Mouse (Mus musculus) MEL (cell line): ENCODE measurements around the gene Pip5k1c. TPM values are rescaled to one million over a fixed set of nuclear protein-coding genes. Genes with fewer than 3 reads are reported as not detected.
A peak's percentile ranks its signal among the peaks of the same experiment; 100 is the strongest.

ENCODE experiments used
- DNase-seq: peaks from one replicate; pipeline ENCODE4 v3.0.0; 2011; ENCODE audit warnings: low read depth, low spot score
- H3K27ac ChIP-seq: 2 replicates; pipeline ENCODE4 v1.5.1; 2012; ENCODE audit warnings: low read depth, mild to moderate bottlenecking, control low read depth, low read length, moderate library complexity; ENCODE audit not compliant: control insufficient read depth
- H3K27me3 ChIP-seq, 2 experiments: fragments of 150-350 bp in 1 of 2; sonication (generic) in 1 of 2; 2 replicates each; pipeline ENCODE4 v1.6.1; 2012; ENCODE audit warnings: low read length in 2 of 2, mild to moderate bottlenecking in 2 of 2, improper control_type of control experiment in 1 of 2, moderate library complexity in 1 of 2; ENCODE audit not compliant: insufficient read depth in 2 of 2, control insufficient read depth in 1 of 2
- H3K36me3 ChIP-seq, 2 experiments: 2 replicates each; pipeline ENCODE4 v1.6.1; 2012 to 2014; ENCODE audit warnings: low read length in 2 of 2, improper control_type of control experiment in 1 of 2, inconsistent platforms in 1 of 2, mild to moderate bottlenecking in 1 of 2; ENCODE audit not compliant: insufficient read depth in 2 of 2, control insufficient read depth in 1 of 2
- H3K4me1 ChIP-seq, 2 experiments: fragments of 150-350 bp in 1 of 2; sonication (generic) in 1 of 2; 2 replicates each; pipeline ENCODE4 v1.6.1; 2012; ENCODE audit warnings: low read length in 2 of 2, improper control_type of control experiment in 1 of 2, mild to moderate bottlenecking in 1 of 2; ENCODE audit not compliant: insufficient read depth in 2 of 2, control insufficient read depth in 1 of 2
- H3K4me3 ChIP-seq, 2 experiments: fragments of 150-350 bp in 1 of 2; sonication (generic) in 1 of 2; 2 replicates each; pipeline ENCODE4 v1.5.1; 2012; ENCODE audit warnings: low read depth in 2 of 2, low read length in 2 of 2, mild to moderate bottlenecking in 2 of 2, moderate library complexity in 2 of 2, control low read depth in 1 of 2, improper control_type of control experiment in 1 of 2; ENCODE audit not compliant: control insufficient read depth in 1 of 2, insufficient read depth in 1 of 2
- H3K79me2 ChIP-seq: 2 replicates; pipeline ENCODE4 v1.6.1; 2012; ENCODE audit warnings: mild to moderate bottlenecking, low read length, moderate library complexity; ENCODE audit not compliant: control insufficient read depth, poor library complexity, insufficient read depth
- H3K9ac ChIP-seq: 2 replicates; pipeline ENCODE4 v1.6.1; 2012; ENCODE audit warnings: low read depth, mild to moderate bottlenecking, control low read depth, low read length, moderate library complexity; ENCODE audit not compliant: control insufficient read depth, poor library complexity, severe bottlenecking
- H3K9me3 ChIP-seq: fragments of 150-350 bp; sonication (generic); replicated peaks from 2 replicates; pipeline ENCODE4 v1.6.1; 2012; ENCODE audit warnings: mild to moderate bottlenecking, low read length, improper control_type of control experiment, moderate library complexity; ENCODE audit not compliant: insufficient read depth
- BHLHE40 ChIP-seq: IDR thresholded peaks from 2 replicates; pipeline ENCODE4 v1.6.1; 2012; ENCODE audit warnings: low read depth, mild to moderate bottlenecking, inconsistent platforms, low read length, improper control_type of control experiment, borderline replicate concordance
- CHD2 ChIP-seq: IDR thresholded peaks from 2 replicates; pipeline ENCODE4 v1.6.1; 2011; ENCODE audit warnings: low read length, improper control_type of control experiment
- ELF1 ChIP-seq: IDR thresholded peaks from 2 replicates; pipeline ENCODE4 v1.6.1; 2014; ENCODE audit warnings: low read depth, mild to moderate bottlenecking, inconsistent platforms, low read length, improper control_type of control experiment, moderate library complexity
- GATA1 ChIP-seq: IDR thresholded peaks from 2 replicates; pipeline ENCODE4 v1.6.1; 2011; ENCODE audit warnings: low read depth, low read length, improper control_type of control experiment
- MAZ ChIP-seq: IDR thresholded peaks from 2 replicates; pipeline ENCODE4 v1.6.1; 2012; ENCODE audit warnings: low read depth, mild to moderate bottlenecking, inconsistent platforms, low read length, improper control_type of control experiment
- MEF2A ChIP-seq: IDR thresholded peaks from 2 replicates; pipeline ENCODE4 v1.6.1; 2014; ENCODE audit warnings: low read depth, mild to moderate bottlenecking, inconsistent platforms, low read length, improper control_type of control experiment; ENCODE audit not compliant: poor library complexity, insufficient replicate concordance, severe bottlenecking; ENCODE audit errors: extremely low read depth
- MYB ChIP-seq: IDR thresholded peaks from 2 replicates; pipeline ENCODE4 v1.6.1; 2011; ENCODE audit warnings: mild to moderate bottlenecking, low read depth, low read length, improper control_type of control experiment
- NELFE ChIP-seq: IDR thresholded peaks from 2 replicates; pipeline ENCODE4 v1.6.1; 2011; ENCODE audit warnings: low read depth, low read length, improper control_type of control experiment
- POLR2A ChIP-seq, 2 experiments: IDR thresholded peaks; 2 replicates each; pipeline ENCODE4 v1.6.1; 2011 to 2012; ENCODE audit warnings: low read length in 2 of 2, mild to moderate bottlenecking in 2 of 2, control low read depth in 1 of 2, improper control_type of control experiment in 1 of 2, low read depth in 1 of 2, moderate library complexity in 1 of 2; ENCODE audit not compliant: control insufficient read depth in 1 of 2, insufficient read depth in 1 of 2, poor library complexity in 1 of 2
- POLR2AphosphoS2 ChIP-seq: IDR thresholded peaks from 2 replicates; pipeline ENCODE4 v1.6.1; 2011; ENCODE audit warnings: low read length, improper control_type of control experiment
- POLR2AphosphoS5 ChIP-seq: IDR thresholded peaks from 2 replicates; pipeline ENCODE4 v1.6.1; 2012; ENCODE audit warnings: low read depth, borderline replicate concordance, mild to moderate bottlenecking, inconsistent platforms, low read length, moderate library complexity, mixed read lengths
- RCOR1 ChIP-seq: IDR thresholded peaks from 2 replicates; pipeline ENCODE4 v1.6.1; 2012; ENCODE audit warnings: low read depth, mild to moderate bottlenecking, inconsistent platforms, low read length, improper control_type of control experiment
- SIN3A ChIP-seq: IDR thresholded peaks from 2 replicates; pipeline ENCODE4 v1.6.1; 2012; ENCODE audit warnings: low read length, improper control_type of control experiment, inconsistent platforms
- SMC3 ChIP-seq: IDR thresholded peaks from 2 replicates; pipeline ENCODE4 v1.6.1; 2011; ENCODE audit warnings: low read depth, low read length, improper control_type of control experiment
- USF1 ChIP-seq: IDR thresholded peaks from 2 replicates; pipeline ENCODE4 v1.6.1; 2014; ENCODE audit warnings: low read depth, mild to moderate bottlenecking, inconsistent platforms, low read length, improper control_type of control experiment, moderate library complexity
- ZMIZ1 ChIP-seq: IDR thresholded peaks from 2 replicates; pipeline ENCODE4 v1.6.1; 2012; ENCODE audit warnings: low read depth, mild to moderate bottlenecking, inconsistent platforms, low read length, improper control_type of control experiment, moderate library complexity
- ZNF384 ChIP-seq: IDR thresholded peaks from 2 replicates; pipeline ENCODE4 v1.6.1; 2012; ENCODE audit warnings: low read depth, mild to moderate bottlenecking, inconsistent platforms, low read length, improper control_type of control experiment
- polyA plus RNA-seq, 2 experiments: library from polyadenylated mRNA; stranded (reverse) in 1 of 2; unstranded in 1 of 2; fragments of >175 nt in 1 of 2; fragments of >200 nt in 1 of 2; gene quantifications; 2 replicates each; pipeline versions ENCODE4 v1.2.1 to v1.2.4; 2012; ENCODE audit warnings: low replicate concordance in 2 of 2, low read depth in 1 of 2; ENCODE audit not compliant: insufficient read length in 2 of 2, insufficient read depth in 1 of 2, missing spikeins in 1 of 2
- total RNA-seq: library from RNA; depleted of rRNA; stranded (reverse); fragments of 300-350 nt; gene quantifications from 2 replicates; pipeline ENCODE4 v1.2.3, GENCODE M21; 2012

Pip5k1c gene
- total and polyA plus RNA-seq, 3 experiments = 14.4 to 40.5 TPM; not detected in 1

DNA sequence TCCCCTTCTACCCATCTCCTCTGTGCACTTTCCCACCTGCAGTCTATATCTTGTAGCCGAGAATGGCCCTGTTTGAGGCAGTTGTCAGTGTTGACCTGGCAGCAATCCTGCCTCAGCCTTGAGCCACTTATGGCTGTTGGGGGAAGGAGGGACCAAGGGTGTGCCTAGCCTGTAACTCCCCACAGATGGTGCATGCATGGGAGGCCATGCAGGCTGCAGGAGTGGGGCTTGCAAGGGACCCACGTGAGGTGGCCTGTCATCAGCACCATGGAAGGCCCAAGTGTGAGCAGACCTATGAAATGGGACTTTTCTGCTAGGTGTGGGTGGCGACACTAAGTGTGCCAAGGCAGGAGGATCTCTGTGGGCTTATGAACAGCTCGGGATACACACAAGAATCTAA, 72.3 kb downstream of the Pip5k1c start:
- Histone ChIP-seq H3K27me3 (no peaks in the 10 kb centered on the region), H3K4me3 (no peak overlapping the region), H3K79me2 (no peaks in the 10 kb centered on the region), H3K9ac (no peak overlapping the region), H3K4me1 (peaks cover 0 to 5% of the 10 kb centered on the region in 2 experiments; a peak in 1 of 4 replicates), H3K36me3 (peaks cover 0 to 3% of the 10 kb centered on the region in 2 experiments; a peak in 1 of 4 replicates), H3K27ac (no peak overlapping the region), H3K9me3 (no peaks in the 10 kb centered on the region)
- TF ChIP-seq CHD2 (peak; percentile 49; the same call in 1 of the 2 replicates), MAZ (0 out of 2 replicates have a peak, but pooled peaks have one; percentile 17), MEF2A (no peak), SMC3 (no peak), NELFE (peak; percentile 41; the same call in 1 of the 2 replicates), POLR2AphosphoS5 (peak; percentile 83; the same call in 1 of the 2 replicates), ZNF384 (no peak), POLR2AphosphoS2 (peak; percentile 48; the same call in 1 of the 2 replicates)
- no peak for DNase-seq

DNA sequence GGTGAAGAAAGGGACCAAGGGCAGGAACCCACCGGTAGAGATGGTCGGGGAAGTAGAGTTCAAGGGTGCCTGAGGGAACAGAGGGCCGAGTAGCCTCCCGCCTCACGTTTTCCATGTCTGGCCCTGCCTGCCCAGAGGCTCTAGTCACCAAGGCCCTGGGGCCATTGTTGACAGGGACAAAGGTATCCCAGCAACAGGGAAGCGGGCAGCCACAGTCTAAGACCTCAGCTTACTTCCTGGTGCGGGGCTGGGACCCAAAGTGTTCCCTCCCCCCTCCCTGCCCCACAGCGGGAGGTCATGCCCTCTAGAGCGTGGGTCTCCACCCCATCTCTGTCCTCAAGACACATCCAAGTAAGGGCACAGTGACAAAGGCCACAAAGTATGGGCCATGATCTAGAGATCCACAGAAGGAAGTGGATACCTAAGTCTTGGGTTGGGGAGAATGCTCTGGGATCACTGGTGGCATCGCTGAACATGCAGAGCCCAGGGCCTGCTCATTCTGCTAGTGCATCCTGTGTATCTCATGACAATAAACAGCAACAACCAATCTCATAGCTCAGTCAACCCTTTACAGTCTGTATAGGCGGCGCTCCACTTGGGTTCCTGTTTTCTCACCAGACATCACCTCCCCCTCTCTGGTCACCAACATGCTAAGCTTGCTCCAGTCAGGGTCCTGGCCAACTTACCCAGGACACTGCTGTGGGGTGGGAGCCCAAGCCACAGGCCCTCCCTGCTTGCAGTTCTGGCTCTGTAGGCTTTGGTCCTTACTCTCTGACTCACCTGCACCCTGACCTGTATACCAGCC, 73.1 kb downstream of the Pip5k1c start, which contains the start of gene 4930404N11Rik:
Gene 4930404N11Rik (minus strand): TSS at position 145 of the 805 bp plus-strand sequence.
- H3K4me1 ChIP-seq = peaks cover 0 to 5% of the 10 kb centered on the region in 2 experiments; a peak in 1 of 4 replicates
- no peak within 1 kb of the TSS for H3K27ac ChIP-seq
- H3K4me3 ChIP-seq = no peak within 1 kb of the TSS
- no peak for TF ChIP-seq NELFE
- TF ChIP-seq POLR2AphosphoS2 = peak; percentile 47; the same call in 1 of the 2 replicates
- TF ChIP-seq USF1 = no peak
- TF ChIP-seq BHLHE40 = no peak
- TF ChIP-seq POLR2A (IDR thresholded peaks at IDR 0.05; ENCODE audit: control insufficient read depth in 1 of 2, insufficient read depth in 1 of 2, low read depth in 1 of 2, low read length in 2 of 2, poor library complexity in 1 of 2) = peak; percentile 25 to 48; a peak in 2 of 4 replicates
- no peak for TF ChIP-seq SIN3A
- 0 out of 2 replicates have a peak, but pooled peaks have one; percentile 4 for TF ChIP-seq ELF1
- TF ChIP-seq SMC3 = no peak
- peak; percentile 76 for TF ChIP-seq ZMIZ1
- TF ChIP-seq GATA1 = no peak
- no peak for TF ChIP-seq RCOR1
- peak; percentile 83; the same call in 1 of the 2 replicates for TF ChIP-seq POLR2AphosphoS5
- TF ChIP-seq MYB = no peak
- no peaks in the 10 kb centered on the region for H3K9me3 ChIP-seq
- H3K9ac ChIP-seq = no peak within 1 kb of the TSS
- no peaks in the 10 kb centered on the region for H3K79me2 ChIP-seq
- H3K27me3 ChIP-seq = no peaks in the 10 kb centered on the region
- DNase-seq = peak; percentile 70
- 0 out of 4 replicates have a peak, but pooled peaks cover 0 to 3% of the 10 kb centered on the region in 2 experiments for H3K36me3 ChIP-seq
